In the genomic region with DNA sequence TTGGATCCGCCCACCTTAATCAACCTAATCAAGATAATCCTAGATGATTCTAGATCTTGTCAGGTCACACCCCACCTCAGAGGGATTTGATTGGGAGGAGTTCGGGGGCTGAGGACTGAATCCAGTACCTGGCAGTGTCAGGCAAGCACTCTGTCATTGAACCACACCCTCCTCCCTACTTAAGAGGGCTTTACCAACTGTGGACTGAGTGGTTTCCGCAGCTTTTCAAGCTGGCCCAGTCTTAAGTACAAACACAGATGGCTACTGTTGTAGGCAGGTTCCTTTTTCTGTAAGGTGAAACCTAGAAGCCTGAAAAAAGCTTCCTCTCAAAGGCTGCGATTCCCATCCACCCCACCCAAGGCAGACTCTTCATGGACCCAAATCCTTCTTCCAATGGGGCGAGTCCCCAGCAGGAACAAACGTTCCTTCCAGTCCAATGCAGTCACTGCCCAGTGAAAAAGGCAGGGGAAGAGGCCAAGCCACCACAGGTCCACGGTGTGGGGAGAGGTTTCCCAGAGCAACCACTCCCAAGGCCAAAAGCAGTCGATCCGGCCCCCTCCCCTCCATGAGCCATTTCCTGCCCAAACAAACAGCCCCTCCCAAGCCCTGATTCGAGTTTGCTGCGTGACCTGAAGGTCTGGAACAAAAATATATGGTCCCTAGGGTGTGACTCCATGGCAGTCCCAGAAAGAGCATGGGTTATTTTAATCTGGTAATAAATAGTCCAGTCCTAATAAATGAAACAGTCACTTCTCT, we compare ENCODE assay signal across 10 mouse cellular contexts. TPM values are rescaled to one million over a fixed set of nuclear protein-coding genes. Genes with fewer than 3 reads are reported as not detected.
DNase-seq lines count a peak whose midpoint lies in the region; ATAC-seq lines count a peak whose summit lies in the region.
"Had no signal": no experiment of that assay in that cellular context is flagged by ENCODE, and none has a peak within 500 bp of the region (broad histone marks: within the 10 kb centered on the region; RNA-seq: fewer than 3 reads in every experiment).

No protein-coding gene starts in this region.

- no peak overlapping the region for H3K4me2 ChIP-seq in stomach, embryonic 16.5 days (ENCODE audit: low read depth, low read length)

- H3K9ac ChIP-seq in stomach, embryonic 16.5 days (ENCODE audit: low read length): no peak overlapping the region; the same call in 1 of the 2 replicates

- no peak overlapping the region for H3K27ac ChIP-seq in stomach, embryonic 16.5 days (ENCODE audit: low read length)

- peak; percentile 12 for DNase-seq in thymus, postnatal 14 days
- no peak for DNase-seq in thymus, postnatal 36 days
- peak; percentile 46 for DNase-seq in gastrocnemius, postnatal 14 days
- DNase-seq in heart, postnatal 4 days: peak; percentile 48
- DNase-seq in frontal cortex, postnatal 10 days (ENCODE audit: low spot score in 2 of 2): no peak
- DNase-seq in layer of hippocampus, postnatal 14 days (ENCODE audit: low spot score in 2 of 2): no peak
- DNase-seq: left cerebral cortex, postnatal 4 days; right cerebral cortex, adult 18-20 months had no signal

- 44% methylated on average over 11 of the region's 11 CpGs for WGBS in stomach, embryonic 16.5 days

- H3K4me1 ChIP-seq in stomach, embryonic 16.5 days (ENCODE audit: control insufficient read depth, insufficient read depth, low read length): no peaks in the 10 kb centered on the region

- H3K27me3 ChIP-seq in stomach, embryonic 16.5 days (ENCODE audit: control insufficient read depth, insufficient read depth, low read length): no peaks in the 10 kb centered on the region

- H3K36me3 ChIP-seq in stomach, embryonic 16.5 days (ENCODE audit: control insufficient read depth, insufficient read depth, low read length): no peaks in the 10 kb centered on the region

- H3K9me3 ChIP-seq in stomach, embryonic 16.5 days (replicated peaks; ENCODE audit: control insufficient read depth, low read length): no peaks in the 10 kb centered on the region

- intact Hi-C loops in gastrocnemius, postnatal 14 days (cut with DNase I; ENCODE audit: low total_unique reads): no loop called here

- no peak overlapping the region for H3K4me3 ChIP-seq in stomach, embryonic 16.5 days (replicated peaks; ENCODE audit: low read length)

- peak; percentile 40; the same call in 1 of the 2 replicates for ATAC-seq in stomach, embryonic 16.5 days (ENCODE audit: insufficient read depth, low FRiP score)
- ATAC-seq: intestine, embryonic 16.5 days had no signal

RNA-seq across cellular contexts. Expression of a gene that starts 22.5 kb away (rescaled TPM):
- total RNA-seq in gastrocnemius, postnatal 14 days (2021): 1 to 10 TPM; 6.9 to 7.5 TPM
- total RNA-seq in heart, postnatal 4 days (2021): 10 to 100 TPM; 25.4 to 29.1 TPM
- 23.4 and 26.3 TPM in 2 replicates for polyA plus RNA-seq in stomach, embryonic 16.5 days (2015; fragmentation: Nextera tagmentation; extraction: Ambion mirVana)
- 10 to 100 TPM; 19.2 to 19.6 TPM for total RNA-seq in layer of hippocampus, postnatal 14 days (2021)

RNA-seq across cellular contexts. Expression of a gene that starts 59.7 kb away (rescaled TPM):
- total RNA-seq in gastrocnemius, postnatal 14 days (2021): 10 to 100 TPM; 12.3 to 14.8 TPM
- 10 to 100 TPM; 25.4 to 25.5 TPM for total RNA-seq in heart, postnatal 4 days (2021)
- polyA plus RNA-seq in stomach, embryonic 16.5 days (2015; fragmentation: Nextera tagmentation; extraction: Ambion mirVana): 31.9 and 32.3 TPM in 2 replicates
- 10 to 100 TPM; 42.1 to 43.4 TPM for total RNA-seq in layer of hippocampus, postnatal 14 days (2021)

RNA-seq across cellular contexts. Expression of a gene that starts 60.0 kb away (rescaled TPM):
- total RNA-seq in gastrocnemius, postnatal 14 days (2021): 10 to 100 TPM; 36.7 to 40.3 TPM
- 10 to 100 TPM; 64.0 to 67.8 TPM for total RNA-seq in heart, postnatal 4 days (2021)
- polyA plus RNA-seq in stomach, embryonic 16.5 days (2015; fragmentation: Nextera tagmentation; extraction: Ambion mirVana): 131 and 140 TPM in 2 replicates
- total RNA-seq in layer of hippocampus, postnatal 14 days (2021): 10 to 100 TPM; 37.2 to 47.0 TPM

Comparison
In these comparisons a context has a peak if more than half of its experiments do, and no peak if none do; other contexts are left out.
1. DNase-seq: peak in thymus, postnatal 14 days (single experiment), gastrocnemius, postnatal 14 days (single experiment) and heart, postnatal 4 days (single experiment); none in thymus, postnatal 36 days (0 of 2), frontal cortex, postnatal 10 days (0 of 2) and layer of hippocampus, postnatal 14 days (0 of 2).